Mouse (Mus musculus): ENCODE results near the gene Irx4.

The Irx4 gene

DNA sequence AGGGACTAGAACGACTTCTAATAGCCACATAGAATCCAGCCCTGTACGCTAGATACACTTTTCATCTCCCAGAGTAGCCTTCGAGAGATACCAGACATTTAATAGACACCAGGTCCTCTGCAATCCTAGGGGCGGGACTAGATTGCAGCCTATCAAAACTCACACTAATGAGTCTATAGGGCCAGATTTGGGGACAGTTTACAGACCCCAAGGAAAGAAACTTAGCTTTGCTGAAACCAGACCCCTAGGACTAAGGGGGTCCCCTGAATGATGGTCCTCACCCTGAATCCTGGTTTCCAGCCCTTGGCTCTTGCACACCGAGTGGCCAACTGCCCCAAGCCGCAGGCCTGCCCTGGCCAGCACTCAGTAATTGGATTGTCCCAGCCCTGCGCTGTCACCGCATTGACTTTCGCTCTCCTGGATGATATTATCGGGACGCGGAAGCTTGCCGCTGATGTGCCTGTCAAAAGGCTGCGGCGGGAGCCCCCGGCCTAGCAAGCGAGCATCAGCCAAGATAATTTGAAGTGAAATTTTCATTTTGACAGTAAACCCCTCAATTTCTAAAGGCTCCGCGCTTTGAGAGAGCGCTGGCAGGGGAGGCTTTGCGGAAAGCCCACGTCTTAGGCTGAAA is 10.3 kb downstream of the Irx4 start:
- DNase-seq (ENCODE audit: low read depth, low spot score): no peak

DNA sequence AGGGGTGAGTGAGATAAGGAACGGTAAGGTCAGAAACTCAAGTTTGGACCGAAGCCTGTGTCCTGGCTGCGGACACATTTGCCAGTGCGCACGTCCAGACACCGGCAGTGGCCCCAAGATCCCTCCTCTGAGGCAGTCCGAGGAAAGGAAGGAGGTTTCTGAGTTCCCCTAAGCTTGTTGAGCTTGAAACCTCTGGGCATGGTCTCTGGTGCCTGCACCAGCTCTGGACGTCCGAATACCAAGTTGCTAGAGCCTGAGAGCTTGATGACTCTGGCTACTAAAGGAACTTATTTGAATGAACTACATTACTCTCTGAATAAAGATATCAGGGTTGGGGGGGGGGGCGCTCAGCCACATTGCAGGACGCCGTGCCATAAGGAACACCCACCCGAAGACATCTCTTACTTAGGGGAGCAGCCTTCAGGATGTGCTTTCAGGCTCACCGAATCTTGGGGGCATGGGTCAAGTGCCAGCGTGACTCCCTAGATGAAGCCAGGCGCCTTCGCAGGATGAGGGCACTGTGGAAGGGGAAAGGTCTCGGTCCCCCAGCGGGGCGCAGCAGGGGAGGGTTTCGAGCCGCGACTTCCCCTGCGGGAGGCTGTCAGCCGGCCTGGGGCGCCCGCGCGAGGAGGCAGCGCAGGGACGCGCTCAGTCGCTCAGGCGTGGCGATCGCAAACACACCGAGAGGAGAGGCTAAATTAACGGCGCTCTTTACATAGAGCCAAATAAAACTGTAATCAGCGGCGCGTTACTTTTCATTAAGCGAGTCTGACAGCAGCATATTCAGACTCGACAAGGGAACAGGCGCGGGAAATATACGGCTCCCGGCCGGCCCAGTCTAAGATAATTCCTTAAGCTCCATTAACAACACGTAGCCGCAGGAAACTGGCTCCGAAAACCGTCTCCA is 11.3 kb downstream of the Irx4 start:
- no peak for DNase-seq (ENCODE audit: low read depth, low spot score)

DNA sequence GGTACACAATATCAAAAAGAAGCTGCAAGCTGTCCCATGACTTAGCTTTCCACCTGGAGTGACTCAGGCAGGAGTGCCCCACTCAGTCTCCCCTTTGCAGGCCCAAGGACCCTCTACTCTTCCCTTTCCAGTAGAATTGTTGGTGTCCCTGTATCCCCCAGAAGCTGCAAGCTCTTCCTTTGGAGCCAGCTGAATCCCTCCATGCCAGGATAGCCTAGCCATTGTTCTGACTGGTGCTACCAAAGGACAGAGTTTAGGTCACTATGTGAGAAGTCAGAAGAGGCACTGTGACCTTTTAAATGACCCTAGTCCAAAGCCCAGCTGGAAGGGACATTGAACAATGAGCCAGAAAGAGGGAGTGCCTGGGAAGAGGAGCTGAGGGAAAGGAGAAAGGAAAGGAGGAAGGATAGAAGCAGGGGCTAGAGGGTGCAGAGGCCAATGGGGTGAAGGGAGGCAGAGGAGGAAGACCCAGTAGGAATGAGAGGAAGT is 12.6 kb downstream of the Irx4 start:
- no peak for DNase-seq (ENCODE audit: low read depth, low spot score)

DNA sequence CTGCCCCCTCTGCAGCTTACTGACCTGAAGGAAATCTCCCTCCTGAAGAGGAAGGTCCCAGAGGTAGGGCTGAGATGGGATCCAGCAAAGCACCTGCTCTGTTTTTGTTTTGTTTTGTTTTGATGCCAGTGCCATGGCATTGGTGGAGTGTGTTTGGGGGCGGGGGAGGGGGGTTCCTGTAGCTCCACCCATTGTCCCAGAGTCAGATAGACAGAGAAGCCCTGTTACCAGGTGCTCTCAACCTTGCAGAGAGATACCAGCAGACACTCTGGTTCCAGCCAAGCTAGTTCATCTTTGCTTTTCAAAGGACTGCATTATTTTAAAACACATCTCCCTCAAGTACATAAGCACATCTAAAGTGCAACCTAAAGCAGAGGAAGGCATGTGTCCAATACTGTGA is 13.3 kb downstream of the Irx4 start:
- no peak for DNase-seq (ENCODE audit: low read depth, low spot score)

DNA sequence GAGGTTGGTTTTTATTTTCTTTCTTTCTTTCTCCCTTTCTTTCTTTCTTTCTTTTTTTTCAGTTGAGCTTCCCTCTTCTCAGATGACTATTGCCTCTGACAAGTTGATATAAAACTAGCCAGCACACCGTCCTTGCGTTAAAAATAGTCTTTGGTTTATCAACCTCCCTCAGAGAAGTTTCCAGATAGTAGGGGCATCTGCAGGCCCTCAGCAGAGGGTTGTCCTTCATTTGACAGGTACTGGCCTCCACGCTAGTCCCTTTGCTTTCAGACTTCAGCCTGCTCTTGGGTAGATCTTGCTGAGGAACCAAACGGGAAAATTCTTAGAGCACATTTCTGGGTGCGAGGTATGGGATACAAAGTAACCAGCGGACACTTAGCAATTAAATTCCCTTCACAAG is 17.1 kb downstream of the Irx4 start:
- no peak for DNase-seq (ENCODE audit: low read depth, low spot score)

DNA sequence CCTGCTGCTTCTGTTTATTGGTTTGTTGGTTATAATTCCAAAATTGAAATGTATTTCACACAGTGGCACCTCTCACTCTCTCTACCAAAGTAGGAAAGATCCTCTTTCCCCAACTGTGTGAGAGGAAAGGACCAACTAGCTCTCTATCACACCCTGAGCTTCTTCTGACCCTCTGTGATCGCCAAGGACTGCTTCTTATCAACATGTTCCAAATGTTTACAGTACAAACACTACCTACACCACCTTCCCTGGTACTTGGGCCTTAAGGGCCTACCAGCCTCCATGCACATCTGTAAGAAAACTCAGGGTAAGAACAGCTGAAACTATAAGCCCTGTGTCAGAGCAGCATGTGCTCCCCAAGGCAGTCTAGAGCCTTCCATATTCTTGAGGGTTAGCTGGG is 17.5 kb downstream of the Irx4 start:
- no peak for DNase-seq (ENCODE audit: low read depth, low spot score)

DNA sequence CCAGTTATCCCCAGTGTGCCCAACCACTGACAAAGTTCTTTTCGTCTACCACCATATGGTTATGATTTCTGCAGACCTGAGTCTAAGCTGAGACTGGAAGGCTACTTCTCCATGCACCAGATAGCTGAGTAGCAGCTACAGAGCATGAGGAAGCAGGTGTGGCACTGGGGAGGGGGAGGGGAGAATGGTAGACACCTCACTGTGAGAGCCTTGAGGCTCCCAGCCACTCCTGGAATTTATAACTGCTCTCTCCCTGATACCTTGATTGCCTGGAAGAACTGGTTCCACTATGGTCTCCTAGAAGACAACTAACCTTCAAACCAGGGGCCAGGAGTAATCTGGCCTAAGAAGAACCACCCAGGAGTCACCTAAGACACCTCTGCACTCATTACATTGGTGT is 18.9 kb downstream of the Irx4 start:
- no peak for DNase-seq (ENCODE audit: low read depth, low spot score)

DNA sequence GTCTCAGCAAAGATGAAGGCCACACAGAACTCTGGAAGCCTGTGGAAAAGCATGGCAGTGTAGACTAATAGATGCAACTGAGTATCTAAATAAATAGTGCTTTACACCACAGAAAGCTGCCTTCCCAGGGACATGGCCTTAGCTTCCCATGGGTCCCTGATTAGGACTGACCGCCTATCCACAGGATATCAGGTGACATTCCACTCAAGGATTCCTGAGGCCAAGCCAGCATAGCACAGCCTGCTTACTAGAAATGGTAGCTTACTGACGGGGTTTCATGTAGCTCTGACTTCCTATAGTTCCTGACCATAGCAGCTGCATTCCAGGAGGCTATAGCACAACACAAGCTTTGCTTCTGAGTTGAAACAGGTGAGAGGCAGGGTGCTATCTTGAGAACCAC is 22.1 kb downstream of the Irx4 start:
- no peak for DNase-seq (ENCODE audit: low read depth, low spot score)

DNA sequence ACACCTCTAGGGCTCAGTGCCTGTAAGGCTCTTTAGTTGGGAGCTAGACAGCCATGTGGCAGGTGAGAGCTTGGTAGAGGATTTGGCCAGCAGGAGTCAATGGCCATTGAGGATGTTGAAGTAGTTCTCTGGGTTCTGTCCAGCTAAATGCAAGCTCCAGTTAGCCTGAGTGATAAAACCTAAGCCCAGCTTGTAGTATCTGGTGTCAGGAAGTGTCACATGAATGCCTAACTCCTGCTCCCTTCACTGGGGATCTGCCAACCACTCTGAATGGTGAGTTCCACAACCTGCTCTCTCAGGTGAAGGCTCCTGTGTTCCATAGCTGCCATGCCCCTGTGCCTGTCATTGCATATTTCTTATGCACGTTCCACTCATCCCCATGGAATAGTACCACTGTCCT is 23.3 kb downstream of the Irx4 start:
- no peak for DNase-seq (ENCODE audit: low read depth, low spot score)

DNA sequence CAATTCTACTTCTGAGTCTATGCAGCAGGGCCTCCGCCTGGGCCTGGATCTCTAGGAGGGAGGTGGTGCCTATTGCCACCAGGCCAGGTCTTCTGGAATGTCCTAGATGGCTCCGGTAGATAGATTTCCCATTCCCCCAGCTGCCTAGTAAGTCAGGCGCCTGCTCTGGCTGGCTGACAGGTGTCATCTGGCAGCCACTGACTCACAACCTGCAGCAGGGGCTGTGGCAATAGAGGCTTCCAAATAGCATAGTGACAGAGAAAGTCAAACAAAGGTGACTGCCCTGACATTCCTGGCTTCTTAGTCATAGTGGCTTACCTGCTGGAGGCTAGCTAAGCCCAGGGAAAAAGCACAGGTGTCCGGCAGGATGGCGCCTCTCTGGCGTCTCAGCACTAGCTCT is 29.9 kb downstream of the Irx4 start:
- DNase-seq (ENCODE audit: low read depth, low spot score): no peak

DNA sequence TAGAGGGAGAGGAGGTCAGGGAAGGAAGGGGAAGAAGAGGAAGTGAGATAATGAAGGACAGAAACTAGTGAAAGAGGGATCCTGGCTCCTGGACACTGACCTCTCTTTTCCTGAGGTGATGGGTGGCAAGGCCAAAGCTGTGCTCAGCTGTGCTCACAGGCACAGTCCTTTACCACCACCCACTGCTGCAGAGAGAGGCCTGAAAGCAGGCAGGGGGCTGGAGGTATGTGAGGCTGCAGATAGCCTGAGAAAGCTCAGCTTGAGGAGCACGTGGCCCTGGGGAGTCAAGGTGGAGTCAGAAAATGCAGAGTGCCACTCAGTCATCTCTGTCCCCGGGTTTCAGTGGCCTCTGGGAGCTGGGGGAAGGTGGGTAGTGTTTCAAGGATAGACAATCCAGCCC is 30.8 kb downstream of the Irx4 start:
- no peak for DNase-seq (ENCODE audit: low read depth, low spot score)

DNA sequence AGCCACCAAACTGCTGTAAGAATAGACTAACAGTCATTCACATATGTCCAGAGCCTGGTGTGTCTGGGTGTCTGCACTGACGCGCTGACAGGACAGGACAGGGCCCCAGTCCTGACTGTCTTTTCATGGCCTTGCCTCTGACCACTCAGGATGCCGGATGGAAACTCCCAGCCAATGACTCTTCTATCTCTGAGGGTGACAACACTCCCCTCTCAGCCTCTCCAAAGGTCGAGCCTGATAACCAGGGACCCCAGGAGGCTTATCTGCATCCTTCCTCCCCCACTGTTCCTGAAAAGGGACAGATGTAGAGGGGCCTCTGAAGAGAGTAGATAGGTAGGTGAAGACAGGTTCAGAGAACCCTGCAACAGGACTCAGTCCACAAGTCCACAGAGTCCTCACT is 38.4 kb downstream of the Irx4 start:
- no peak for DNase-seq (ENCODE audit: low read depth, low spot score)

DNA sequence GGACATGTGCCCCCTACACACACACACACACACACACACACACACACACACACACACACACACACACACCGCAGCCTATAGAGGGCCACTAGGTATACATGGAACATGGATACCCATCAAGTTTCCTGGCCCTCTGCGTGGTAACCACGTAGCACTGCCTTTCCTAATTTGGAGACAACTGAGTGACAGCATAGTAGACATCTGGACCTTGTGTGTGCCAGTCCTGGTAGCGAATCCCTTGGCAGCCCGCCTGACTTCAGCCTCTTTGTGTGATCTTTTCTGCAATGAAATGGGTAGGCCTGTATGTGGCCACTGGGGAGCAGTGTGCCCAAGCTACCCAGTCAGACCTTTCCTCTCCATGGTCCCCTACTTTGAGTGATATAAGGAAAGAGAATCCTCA is 39.0 kb downstream of the Irx4 start:
- no peak for DNase-seq (ENCODE audit: low read depth, low spot score)

DNA sequence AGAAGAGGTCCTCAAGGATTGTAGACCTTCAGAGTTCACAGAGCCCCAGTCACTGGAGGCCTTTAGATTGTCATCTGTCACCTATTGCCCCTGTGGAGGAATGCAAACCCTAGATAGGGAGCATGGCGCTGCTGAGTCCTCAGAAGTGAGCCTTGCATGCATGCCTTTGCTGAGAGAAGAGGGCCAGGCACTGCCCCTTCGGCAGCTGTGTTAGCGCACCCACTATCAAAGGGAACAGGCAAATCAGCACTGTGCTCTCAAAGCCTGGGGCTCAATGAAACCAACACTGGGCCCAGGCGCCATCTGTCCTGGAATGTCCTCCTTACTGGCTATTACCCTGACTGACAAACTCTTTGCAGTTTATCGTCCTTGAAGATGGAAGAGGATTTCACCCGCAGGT is 44.5 kb downstream of the Irx4 start:
- no peak for DNase-seq (ENCODE audit: low read depth, low spot score)

DNA sequence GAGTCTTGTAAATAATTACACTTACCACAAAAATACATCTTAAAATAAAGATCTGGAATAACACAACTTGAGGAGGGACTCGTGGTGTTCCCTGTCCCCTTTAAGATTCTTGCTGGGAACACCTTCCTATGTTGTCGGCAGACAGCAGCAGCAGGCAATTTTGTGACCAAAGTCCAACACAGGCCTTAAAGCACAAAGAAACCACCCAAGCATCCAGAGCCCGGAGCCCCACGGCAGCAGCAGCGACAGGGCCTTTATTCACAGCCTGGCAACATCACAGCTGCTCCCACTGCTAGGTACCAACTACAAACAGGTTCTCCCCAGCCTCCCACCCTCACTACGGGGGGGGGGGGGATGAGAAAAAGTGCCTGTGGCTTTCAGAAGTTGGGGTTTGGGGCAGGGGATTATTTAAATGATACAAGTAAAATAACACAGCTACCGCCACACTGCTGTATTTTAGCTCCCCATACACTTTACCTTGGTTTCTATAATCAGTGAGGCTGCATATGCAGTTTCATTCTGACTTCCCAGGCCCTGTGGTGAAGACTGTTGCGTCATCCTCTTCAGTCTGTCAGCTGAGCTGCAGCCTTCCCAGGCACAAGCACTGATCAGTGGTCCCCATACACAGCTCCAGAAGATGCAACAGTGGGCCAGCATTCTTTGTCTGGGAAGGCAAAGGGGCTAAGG is 45.3 kb downstream of the Irx4 start:
- peak; percentile 31 for DNase-seq (ENCODE audit: low read depth, low spot score)

DNA sequence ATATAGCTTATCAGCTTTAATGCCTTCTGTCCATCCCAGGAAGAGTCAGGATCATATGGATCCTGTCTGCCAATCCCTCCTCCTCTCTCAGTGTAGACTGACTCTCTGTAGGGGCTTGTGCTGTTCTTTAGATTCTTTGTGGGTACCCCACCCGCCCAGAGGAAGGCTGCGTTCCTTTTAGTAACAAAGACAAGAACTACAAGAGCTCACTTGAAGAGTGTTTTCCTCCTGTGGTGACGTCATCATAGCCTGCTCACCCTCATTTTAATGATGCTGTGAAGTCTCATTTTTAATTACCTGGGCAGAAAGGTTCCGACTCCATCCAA is 45.8 kb downstream of the Irx4 start:
- DNase-seq (ENCODE audit: low read depth, low spot score): no peak

DNA sequence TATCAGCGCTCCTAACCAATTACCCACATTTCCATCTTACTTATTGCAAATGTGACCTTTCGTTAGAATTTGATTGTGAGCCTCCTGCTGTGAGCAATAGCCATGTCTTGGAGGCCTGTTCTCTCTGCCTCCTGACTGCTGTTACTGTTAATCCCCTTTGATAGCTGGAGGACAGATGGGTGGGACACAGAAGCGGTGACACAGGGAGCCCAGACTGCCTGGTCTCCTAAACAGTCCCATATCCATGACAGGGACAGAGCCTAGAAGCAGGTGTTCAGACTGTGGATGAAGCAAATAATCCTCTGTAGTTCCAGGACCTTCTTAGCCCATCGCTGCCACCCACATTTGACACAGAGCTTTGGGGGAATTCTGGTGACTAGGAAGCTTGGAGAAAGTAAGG is 46.2 kb downstream of the Irx4 start:
- no peak for DNase-seq (ENCODE audit: low read depth, low spot score)

DNA sequence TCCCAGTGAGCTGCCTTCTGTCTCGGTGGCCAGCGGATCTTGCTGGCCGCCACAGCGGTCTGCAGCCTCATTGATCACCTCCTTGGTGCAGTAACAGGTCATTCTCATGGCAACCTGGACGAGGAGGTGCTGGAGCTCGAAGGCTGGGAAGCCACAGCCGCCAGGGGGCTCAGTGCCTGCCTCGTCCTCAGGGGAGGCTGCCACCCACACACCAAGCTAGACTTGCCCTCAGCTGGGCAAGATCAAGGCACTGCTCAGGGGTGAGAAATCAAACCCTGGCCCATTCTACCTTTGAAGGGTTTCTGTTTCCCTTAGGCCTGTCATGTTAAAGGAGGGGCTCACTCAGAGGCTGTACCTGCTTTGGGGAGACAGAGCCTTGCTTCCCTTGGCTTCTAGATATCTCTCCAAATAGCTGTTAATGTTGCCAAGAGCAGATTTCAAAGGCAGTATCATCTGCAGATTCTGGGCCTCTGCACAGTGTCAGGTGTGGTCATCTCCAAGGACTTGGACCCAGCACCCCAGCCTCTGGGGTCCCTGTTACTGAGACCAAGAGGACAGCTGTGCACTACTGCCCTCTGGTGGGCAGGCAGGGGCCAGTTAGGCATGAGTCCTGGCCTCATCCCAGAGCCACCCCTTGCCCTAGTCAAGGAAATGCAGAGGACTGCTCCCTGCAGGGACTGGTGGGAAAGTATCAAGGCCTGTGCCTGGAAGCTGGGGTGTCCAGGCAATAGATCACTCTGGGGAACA is 50.1 kb downstream of the Irx4 start:
- peak; percentile 68 for DNase-seq (ENCODE audit: low read depth, low spot score)

Measured in CD4-positive, CD25-positive, alpha-beta regulatory T cell, adult 2 months (primary cell).